Comparison of ENCODE assay signal across 20 mouse cellular contexts in the genomic region with DNA sequence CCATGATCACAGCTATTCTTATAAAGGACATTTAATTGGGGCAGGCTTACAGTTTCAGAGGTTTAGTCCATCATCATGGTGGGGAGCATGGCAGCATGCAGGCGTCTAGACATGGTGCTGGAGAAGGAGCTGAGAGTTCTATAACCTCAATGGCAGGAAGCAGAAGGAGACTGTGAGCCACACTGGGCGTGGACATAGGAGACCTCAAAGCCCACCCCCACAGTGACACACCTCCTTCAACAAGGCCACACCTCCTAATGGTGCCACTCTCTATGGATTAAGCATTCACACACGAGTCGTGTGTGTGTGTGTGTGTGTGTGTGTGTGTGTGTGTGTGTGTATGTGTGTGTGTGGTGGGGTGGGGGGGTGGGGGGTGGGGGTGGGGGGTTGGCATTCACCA. TPM values are rescaled to one million over a fixed set of nuclear protein-coding genes. Genes with fewer than 3 reads are reported as not detected.
DNase-seq lines count a peak whose midpoint lies in the region; ATAC-seq lines count a peak whose summit lies in the region.
"Had no signal": no experiment of that assay in that cellular context is flagged by ENCODE, and none has a peak within 500 bp of the region (broad histone marks: within the 10 kb centered on the region; RNA-seq: fewer than 3 reads in every experiment).

No protein-coding gene starts in this region.

- no peak overlapping the region for H3K4me3 ChIP-seq in limb, embryonic 15.5 days
- H3K4me3 ChIP-seq in limb, embryonic 10.5 days = no peak overlapping the region
- H3K4me3 ChIP-seq: erythroblast, embryonic 14.5 days; forebrain, embryonic 10.5 days; forebrain, embryonic 15.5 days; heart, embryonic 12.5 days; hindbrain, embryonic 10.5 days had no signal

- H3K4me2 ChIP-seq in limb, embryonic 15.5 days = no peak overlapping the region
- H3K4me2 ChIP-seq: forebrain, embryonic 15.5 days; heart, embryonic 12.5 days; hindbrain, embryonic 14.5 days had no signal

- no peak for DNase-seq in limb, embryonic 10.5 days (ENCODE audit: low spot score)
- peak; percentile 38 for DNase-seq in ES-CJ7 (ENCODE audit: low read depth, low spot score)
- DNase-seq in spleen, postnatal 36 days (ENCODE audit: low spot score in 2 of 2) = no peak
- no peak for DNase-seq in liver
- DNase-seq in lung, postnatal 36 days = no peak
- DNase-seq: adrenal gland, postnatal 14 days; cerebellum, adult 2 months; cerebellum, postnatal 10 days; gastrocnemius, postnatal 10 days; kidney, adult 11 months; kidney, adult 9 months had no signal

- peak overlapping the region; percentile 85; the same call in 1 of the 2 replicates for H3K27ac ChIP-seq in limb, embryonic 15.5 days
- no peak overlapping the region for H3K27ac ChIP-seq in limb, embryonic 10.5 days
- H3K27ac ChIP-seq: forebrain, embryonic 10.5 days; forebrain, embryonic 15.5 days; hindbrain, embryonic 10.5 days; hindbrain, embryonic 14.5 days had no signal

- no peak for ATAC-seq in limb, embryonic 15.5 days (ENCODE audit: insufficient number of reproducible peaks, low FRiP score, low TSS enrichment, low read depth)
- ATAC-seq in granulocyte monocyte progenitor cell, adult 5-6 weeks (replicated peaks; ENCODE audit: poor library complexity, severe bottlenecking) = 0 out of 2 replicates have a peak, but pooled peaks have one; percentile 25
- ATAC-seq: forebrain, embryonic 15.5 days had no signal

- H3K9me3 ChIP-seq in limb, embryonic 15.5 days = no peaks in the 10 kb centered on the region
- H3K9me3 ChIP-seq in limb, embryonic 10.5 days (replicated peaks) = no peaks in the 10 kb centered on the region
- H3K9me3 ChIP-seq: forebrain, embryonic 10.5 days; forebrain, embryonic 15.5 days; heart, embryonic 12.5 days; hindbrain, embryonic 10.5 days had no signal

- no peak overlapping the region for H3K9ac ChIP-seq in limb, embryonic 15.5 days
- H3K9ac ChIP-seq: forebrain, embryonic 15.5 days; heart, embryonic 12.5 days; hindbrain, embryonic 14.5 days had no signal

- no peaks in the 10 kb centered on the region for H3K36me3 ChIP-seq in limb, embryonic 15.5 days
- H3K36me3 ChIP-seq in limb, embryonic 10.5 days = no peaks in the 10 kb centered on the region
- H3K36me3 ChIP-seq: forebrain, embryonic 10.5 days; forebrain, embryonic 15.5 days; heart, embryonic 12.5 days; hindbrain, embryonic 10.5 days had no signal

- WGBS in limb, embryonic 15.5 days = 80% methylated on average over 4 of the region's 4 CpGs
- WGBS in limb, embryonic 10.5 days = 75% methylated on average over 4 of the region's 4 CpGs

- no peaks in the 10 kb centered on the region for H3K27me3 ChIP-seq in limb, embryonic 15.5 days
- no peaks in the 10 kb centered on the region for H3K27me3 ChIP-seq in limb, embryonic 10.5 days (ENCODE audit: low read depth, poor library complexity, severe bottlenecking)
- H3K27me3 ChIP-seq: CH12.LX; heart, embryonic 12.5 days had no signal

- H3K4me1 ChIP-seq in limb, embryonic 15.5 days = peaks cover 23% of the 10 kb centered on the region
- peaks cover 8% of the 10 kb centered on the region for H3K4me1 ChIP-seq in limb, embryonic 10.5 days
- H3K4me1 ChIP-seq: forebrain, embryonic 15.5 days; heart, embryonic 12.5 days; hindbrain, embryonic 10.5 days had no signal

RNA-seq across cellular contexts. Expression of gene Fam129a, which starts 11.0 kb away (rescaled TPM):
- polyA plus RNA-seq in limb, embryonic 15.5 days (2015; fragmentation: Nextera tagmentation; extraction: Ambion mirVana) = 24.2 and 25.2 TPM in 2 replicates
- polyA plus RNA-seq in limb, embryonic 10.5 days (2016; fragmentation: Nextera tagmentation; extraction: Ambion mirVana) = 0.90 and 1.3 TPM in 2 replicates
- total RNA-seq in granulocyte monocyte progenitor cell, adult 5-6 weeks (2014; fragmentation: Nextera tagmentation) = 3.3 and 4.6 TPM in 2 replicates
- total RNA-seq in granulocyte monocyte progenitor cell, adult 5-6 weeks (2017) = 6.3 and 6.5 TPM in 2 replicates

Comparison
In these comparisons a context has a peak if more than half of its experiments do, and no peak if none do; other contexts are left out.
1. RNA of gene Fam129a, which starts 11.0 kb away (polyA plus RNA-seq): 24.2 to 25.2 TPM in limb, embryonic 15.5 days; 0.90 to 1.3 TPM in limb, embryonic 10.5 days; every median in the first group is over 10 times any median in the second.